Mouse (Mus musculus) gastrocnemius, adult 18-20 months (tissue): ENCODE measurements around the gene Rsph1. TPM values are rescaled to one million over a fixed set of nuclear protein-coding genes. Genes with fewer than 3 reads are reported as not detected.

ENCODE experiments used
- DNase-seq: peaks from one replicate; pipeline ENCODE4 v3.0.0; 2021; ENCODE audit warnings: low spot score
- total RNA-seq, 2 experiments: library from RNA; stranded (reverse); gene quantifications; 2 replicates each; pipeline ENCODE4 v1.2.3; 2021

Rsph1 gene
- total RNA-seq, 2 experiments from 2014 or later, result 2.4 to 11.6 TPM

GRCm38 (mm10) chr17:31209376-31209930, 67.7 kb downstream of the Rsph1 start:
- no peak for DNase-seq

GRCm38 (mm10) chr17:31208654-31209053, 68.5 kb downstream of the Rsph1 start:
- DNase-seq, result no peak

DNA sequence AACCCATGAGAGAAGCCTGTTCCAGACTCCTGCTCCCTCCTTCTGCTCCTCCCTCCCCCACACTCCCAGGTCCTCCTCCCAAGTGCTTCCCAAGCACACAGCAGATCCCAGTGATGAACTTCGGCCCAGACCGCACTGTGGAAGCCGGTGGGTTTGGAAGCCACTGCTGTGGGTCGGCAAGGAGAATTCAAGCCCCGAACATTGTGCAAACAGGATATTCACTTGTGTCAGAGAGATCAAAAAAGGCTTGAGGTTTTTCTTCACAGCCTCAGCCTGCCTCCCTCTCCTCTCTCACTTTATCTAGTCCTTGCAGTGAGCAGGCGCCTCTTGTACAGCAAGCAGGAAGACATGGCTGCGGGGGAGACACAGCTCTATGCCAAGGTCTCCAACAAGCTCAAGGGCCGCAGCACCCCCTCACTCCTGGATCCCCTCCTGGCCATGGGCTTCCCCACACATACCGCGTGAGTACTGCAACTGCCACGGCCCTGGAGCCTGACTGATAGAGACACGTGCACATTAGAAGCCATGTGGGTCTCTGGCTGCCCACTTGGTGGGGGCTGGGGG, 69.3 kb downstream of the Rsph1 start, which contains the start of gene Ubash3a:
Ubash3a (plus strand) TSS at position 103 of the 564 bp plus-strand sequence.
- no peak for DNase-seq

Other genes with a start within 250 kb of the Rsph1 start
- 1 to 10 TPM; 1.6 to 1.7 TPM for gene Abcg1, start 219.7 kb downstream of the Rsph1 start, total RNA-seq
- not detected for gene Tff3, start 147.7 kb downstream of the Rsph1 start, total RNA-seq
- gene Tff2, start 133.1 kb downstream of the Rsph1 start, total RNA-seq, result not detected
- not detected for gene Tff1, start 112.1 kb downstream of the Rsph1 start, total RNA-seq
- gene Tmprss3, start 78.4 kb downstream of the Rsph1 start, total RNA-seq, result not detected
- not detected for gene Ubash3a, start 69.5 kb downstream of the Rsph1 start, total RNA-seq
- gene Slc37a1, start 9.4 kb upstream of the Rsph1 start, total RNA-seq, result 1 to 10 TPM; 3.7 to 5.9 TPM
- 1 to 10 TPM in 1 of 2 experiments, under 1 TPM in 1; 1.00 to 1.6 TPM for gene Pde9a, start 108.8 kb upstream of the Rsph1 start, total RNA-seq
- 1 to 10 TPM; 4.6 to 7.5 TPM for gene Wdr4, start 242.6 kb upstream of the Rsph1 start, total RNA-seq
- 100 to 1,000 TPM; 469 to 480 TPM for gene Ndufv3, start 242.7 kb upstream of the Rsph1 start, total RNA-seq